Mouse (Mus musculus) liver, adult 2 months (tissue): ENCODE data around the gene Znrf1.

Experiments
- CTCF ChIP-seq: fragments of 200-500 bp; IDR thresholded peaks from 2 replicates; pipeline ENCODE4 v1.5.1; 2011; ENCODE audit warnings: low read depth, low read length, control low read depth
- POLR2A ChIP-seq: fragments of 200-500 bp; IDR thresholded peaks from 2 replicates; pipeline ENCODE4 v1.6.1; 2011; ENCODE audit warnings: low read length, control low read depth; ENCODE audit not compliant: insufficient read depth; ENCODE audit errors: extremely low read depth

DNA sequence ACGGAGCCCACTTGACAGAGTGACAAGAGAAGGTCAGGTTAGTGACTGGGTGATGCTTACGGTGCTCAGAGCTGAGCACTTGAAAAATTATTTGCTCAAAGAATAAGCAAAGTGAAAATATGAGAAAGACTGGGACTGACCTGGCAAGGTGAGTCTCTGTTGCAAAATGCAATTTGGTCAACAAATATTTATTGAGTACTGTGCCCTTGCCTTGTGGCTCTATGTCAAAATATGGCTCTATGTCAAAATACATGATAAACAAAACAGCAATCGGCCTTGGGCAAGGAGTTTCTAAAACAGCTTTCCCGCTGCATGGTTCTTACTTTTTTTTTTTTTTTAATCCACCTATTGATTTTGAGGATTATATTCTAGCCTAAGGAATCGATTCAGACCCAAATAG lies 406 bp upstream of the Znrf1 start:
- TF ChIP-seq CTCF (no peak), POLR2A (no peak)
